Mouse (Mus musculus): ENCODE measurements around the gene Togaram2. TPM values are rescaled to one million over a fixed set of nuclear protein-coding genes. Genes with fewer than 3 reads are reported as not detected.

The Togaram2 gene
- polyA plus RNA-seq, 1 experiment from 2014 or later = 5.3 TPM

GRCm38 (mm10) chr17:71697896-71698618 is 25.0 kb downstream of the Togaram2 start:
- H3K4me1 ChIP-seq = no peaks in the 10 kb centered on the region
- WGBS = 75% methylated on average over 11 of the region's 11 CpGs
- no peaks in the 10 kb centered on the region for H3K27me3 ChIP-seq
- no peaks in the 10 kb centered on the region for H3K9me3 ChIP-seq (replicated peaks)
- no peak overlapping the region for H3K9ac ChIP-seq
- H3K36me3 ChIP-seq = no peaks in the 10 kb centered on the region
- H3K27ac ChIP-seq (replicated peaks) = no peak overlapping the region
- no peak for ATAC-seq (ENCODE audit: insufficient number of reproducible peaks, low FRiP score, low TSS enrichment, low read depth)
- H3K4me2 ChIP-seq (replicated peaks) = no peak overlapping the region
- no peak overlapping the region for H3K4me3 ChIP-seq (replicated peaks)

DNA sequence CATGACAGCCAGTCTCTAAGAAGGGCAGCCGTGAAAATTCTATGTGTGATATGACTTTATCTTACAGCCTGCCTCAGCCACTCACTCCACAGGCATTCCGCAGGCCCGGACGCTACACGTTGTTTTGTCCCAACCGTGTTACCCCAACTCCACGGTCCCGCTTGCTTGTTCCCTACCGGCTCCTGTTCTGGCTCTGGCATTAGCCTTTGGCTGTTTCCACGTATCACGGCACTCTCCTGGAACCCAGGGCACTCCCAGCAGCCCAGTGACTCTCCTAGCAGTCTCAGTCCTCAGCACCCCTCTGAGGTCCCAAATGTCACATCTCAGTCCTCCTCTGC is 25.5 kb downstream of the Togaram2 start:
- Histone ChIP-seq H3K4me2 (replicated peaks) (no peak overlapping the region), H3K4me1 (no peaks in the 10 kb centered on the region), H3K36me3 (no peaks in the 10 kb centered on the region), H3K27ac (replicated peaks) (no peak overlapping the region), H3K27me3 (no peaks in the 10 kb centered on the region), H3K9me3 (replicated peaks) (no peaks in the 10 kb centered on the region), H3K9ac (no peak overlapping the region), H3K4me3 (replicated peaks) (no peak overlapping the region)
- no peak for ATAC-seq (ENCODE audit: insufficient number of reproducible peaks, low FRiP score, low TSS enrichment, low read depth)
- 82% methylated on average over 11 of the region's 11 CpGs for WGBS

DNA sequence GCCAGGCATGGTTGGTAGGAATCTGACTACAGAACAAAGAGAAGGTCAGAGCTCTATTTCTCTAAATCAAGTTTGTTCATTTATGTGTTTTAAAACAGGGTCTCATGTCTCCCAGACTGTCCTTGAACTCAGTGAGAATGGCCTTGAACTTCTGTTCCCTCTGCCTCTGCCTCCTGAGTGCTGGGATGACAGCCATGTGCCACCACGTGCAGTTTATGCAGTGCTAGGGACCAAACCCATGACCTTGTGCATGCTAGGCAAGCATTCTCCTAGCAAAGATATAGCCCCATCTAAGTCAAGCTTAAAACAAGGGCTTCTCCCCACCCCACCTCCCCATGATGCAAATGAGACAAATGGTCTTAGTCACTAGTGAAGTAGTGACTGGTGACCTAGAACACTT is 32.1 kb downstream of the Togaram2 start:
- ATAC-seq (ENCODE audit: insufficient number of reproducible peaks, low FRiP score, low TSS enrichment, low read depth) = no peak

GRCm38 (mm10) chr17:71705550-71706480 is 32.8 kb downstream of the Togaram2 start:
- Histone ChIP-seq H3K27ac (replicated peaks) (no peak overlapping the region), H3K4me1 (no peaks in the 10 kb centered on the region), H3K9me3 (replicated peaks) (0 out of 2 replicates have a peak, but pooled peaks cover 3% of the 10 kb centered on the region), H3K4me3 (replicated peaks) (no peak overlapping the region), H3K36me3 (no peaks in the 10 kb centered on the region), H3K27me3 (no peaks in the 10 kb centered on the region), H3K9ac (no peak overlapping the region), H3K4me2 (replicated peaks) (no peak overlapping the region)
- WGBS = 69% methylated on average over 14 of the region's 14 CpGs
- ATAC-seq (ENCODE audit: insufficient number of reproducible peaks, low FRiP score, low TSS enrichment, low read depth) = peak; percentile 27; the same call in 1 of the 2 replicates

More for the DNA sequence above, 32.1 kb downstream of the Togaram2 start:
- Histone ChIP-seq H3K27me3 (no peaks in the 10 kb centered on the region), H3K4me2 (replicated peaks) (no peak overlapping the region), H3K9me3 (replicated peaks) (0 out of 2 replicates have a peak, but pooled peaks cover 3% of the 10 kb centered on the region), H3K4me3 (replicated peaks) (no peak overlapping the region), H3K4me1 (no peaks in the 10 kb centered on the region), H3K36me3 (no peaks in the 10 kb centered on the region), H3K9ac (no peak overlapping the region), H3K27ac (replicated peaks) (no peak overlapping the region)
- WGBS = 65% methylated on average over 1 of the region's 1 CpGs

GRCm38 (mm10) chr17:71707715-71708114 is 34.7 kb downstream of the Togaram2 start:
- no peak overlapping the region for H3K27ac ChIP-seq (replicated peaks)
- 0 out of 2 replicates have a peak, but pooled peaks cover 3% of the 10 kb centered on the region for H3K9me3 ChIP-seq (replicated peaks)
- no peaks in the 10 kb centered on the region for H3K36me3 ChIP-seq
- no peaks in the 10 kb centered on the region for H3K27me3 ChIP-seq
- H3K4me3 ChIP-seq (replicated peaks) = no peak overlapping the region
- no peaks in the 10 kb centered on the region for H3K4me1 ChIP-seq
- 52% methylated on average over 4 of the region's 4 CpGs for WGBS
- H3K9ac ChIP-seq = no peak overlapping the region
- no peak overlapping the region for H3K4me2 ChIP-seq (replicated peaks)
- no peak for ATAC-seq (ENCODE audit: insufficient number of reproducible peaks, low FRiP score, low TSS enrichment, low read depth)

DNA sequence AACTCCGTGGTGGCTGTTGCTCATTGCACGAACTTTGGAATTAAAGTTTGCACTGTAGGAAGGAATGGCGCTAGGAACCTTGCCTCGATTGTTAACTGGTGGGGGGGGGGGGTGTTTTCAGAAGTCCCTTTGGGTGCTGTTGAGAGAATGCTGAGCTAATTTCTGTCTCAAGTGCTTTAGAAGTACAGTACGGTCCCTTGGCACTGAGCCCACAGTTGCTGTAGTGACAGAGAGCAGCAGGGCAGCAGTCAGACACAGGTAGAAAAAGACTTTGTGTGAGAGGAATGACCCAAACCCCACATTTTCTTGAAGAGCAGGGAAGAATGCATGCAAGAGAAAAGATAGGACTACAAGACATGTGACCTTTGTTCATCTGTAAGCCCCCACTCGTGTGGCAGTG is 39.2 kb downstream of the Togaram2 start:
- no peak overlapping the region for H3K4me3 ChIP-seq (replicated peaks)
- WGBS = 79% methylated on average over 6 of the region's 6 CpGs
- H3K27ac ChIP-seq (replicated peaks) = no peak overlapping the region
- H3K4me1 ChIP-seq = no peaks in the 10 kb centered on the region
- H3K4me2 ChIP-seq (replicated peaks) = no peak overlapping the region
- H3K9me3 ChIP-seq (replicated peaks) = no peaks in the 10 kb centered on the region
- no peaks in the 10 kb centered on the region for H3K36me3 ChIP-seq
- H3K9ac ChIP-seq = no peak overlapping the region
- H3K27me3 ChIP-seq = no peaks in the 10 kb centered on the region
- ATAC-seq (ENCODE audit: insufficient number of reproducible peaks, low FRiP score, low TSS enrichment, low read depth) = no peak

DNA sequence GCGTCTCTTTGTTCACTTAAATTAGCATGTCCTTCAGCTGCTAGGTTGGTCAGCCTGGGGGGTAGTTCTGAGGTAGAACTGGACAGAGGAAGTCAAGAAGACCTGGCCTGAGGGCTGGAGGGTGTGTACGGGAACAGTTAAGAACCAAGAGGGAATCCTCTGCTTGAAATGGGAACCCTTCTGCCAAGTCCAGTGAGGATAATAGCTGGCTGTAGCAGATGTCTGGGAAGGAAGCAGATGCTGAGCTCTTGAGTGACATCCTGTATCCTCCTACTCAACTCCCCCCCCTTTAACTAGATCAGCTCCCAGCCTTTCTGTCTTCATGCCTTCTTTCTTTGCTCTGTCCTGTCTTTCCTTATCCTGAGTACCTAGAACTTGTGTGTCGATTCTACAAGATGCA is 42.0 kb downstream of the Togaram2 start:
- Histone ChIP-seq H3K9me3 (replicated peaks) (no peaks in the 10 kb centered on the region), H3K4me1 (no peaks in the 10 kb centered on the region), H3K27me3 (no peaks in the 10 kb centered on the region), H3K36me3 (no peaks in the 10 kb centered on the region), H3K4me3 (replicated peaks) (no peak overlapping the region), H3K4me2 (replicated peaks) (no peak overlapping the region), H3K9ac (no peak overlapping the region), H3K27ac (replicated peaks) (no peak overlapping the region)
- ATAC-seq (ENCODE audit: insufficient number of reproducible peaks, low FRiP score, low TSS enrichment, low read depth) = no peak
- WGBS = 72% methylated on average over 3 of the region's 3 CpGs

- 85% methylated on average over 8 of the region's 8 CpGs for WGBS
- Histone ChIP-seq H3K9me3 (replicated peaks) (no peaks in the 10 kb centered on the region), H3K4me3 (replicated peaks) (no peak overlapping the region), H3K36me3 (no peaks in the 10 kb centered on the region), H3K27ac (replicated peaks) (no peak overlapping the region), H3K27me3 (no peaks in the 10 kb centered on the region), H3K9ac (no peak overlapping the region), H3K4me1 (no peaks in the 10 kb centered on the region), H3K4me2 (replicated peaks) (no peak overlapping the region)
- no peak for ATAC-seq (ENCODE audit: insufficient number of reproducible peaks, low FRiP score, low TSS enrichment, low read depth)
Measured at GRCm38 (mm10) chr17:71717881-71718625, 45.0 kb downstream of the Togaram2 start.

- H3K9me3 ChIP-seq (replicated peaks) = no peaks in the 10 kb centered on the region
- no peaks in the 10 kb centered on the region for H3K27me3 ChIP-seq
- H3K27ac ChIP-seq (replicated peaks) = no peak overlapping the region
- H3K36me3 ChIP-seq = no peaks in the 10 kb centered on the region
- H3K4me3 ChIP-seq (replicated peaks) = no peak overlapping the region
- no peak for ATAC-seq (ENCODE audit: insufficient number of reproducible peaks, low FRiP score, low TSS enrichment, low read depth)
- H3K9ac ChIP-seq = no peak overlapping the region
- H3K4me2 ChIP-seq (replicated peaks) = no peak overlapping the region
- no peaks in the 10 kb centered on the region for H3K4me1 ChIP-seq
Measured at GRCm38 (mm10) chr17:71720434-71720833, 47.4 kb downstream of the Togaram2 start.

DNA sequence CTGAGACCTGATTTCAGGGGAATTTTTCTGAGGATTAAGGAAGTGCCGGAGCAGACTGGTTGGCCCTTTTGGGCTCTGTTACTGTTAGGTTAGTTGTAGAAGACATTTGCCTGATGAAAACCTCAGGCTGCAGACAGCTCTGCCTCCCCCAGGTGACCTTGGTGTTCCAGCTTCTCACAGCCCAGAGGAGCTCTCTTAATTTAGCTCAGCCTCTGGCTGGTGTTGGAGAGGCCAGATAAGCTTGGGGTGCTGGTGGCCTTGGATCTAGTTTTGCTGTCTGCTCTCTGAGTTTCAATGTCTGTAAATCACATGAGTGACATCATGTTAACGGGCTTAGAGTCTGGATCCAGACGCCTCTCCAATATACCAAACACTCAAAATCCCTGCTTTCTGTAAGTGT is 48.0 kb downstream of the Togaram2 start:
- WGBS = 67% methylated on average over 3 of the region's 3 CpGs
- no peaks in the 10 kb centered on the region for H3K9me3 ChIP-seq (replicated peaks)
- no peak overlapping the region for H3K4me2 ChIP-seq (replicated peaks)
- H3K36me3 ChIP-seq = no peaks in the 10 kb centered on the region
- no peak for ATAC-seq (ENCODE audit: insufficient number of reproducible peaks, low FRiP score, low TSS enrichment, low read depth)
- H3K4me1 ChIP-seq = no peaks in the 10 kb centered on the region
- no peak overlapping the region for H3K9ac ChIP-seq
- H3K27ac ChIP-seq (replicated peaks) = no peak overlapping the region
- H3K4me3 ChIP-seq (replicated peaks) = no peak overlapping the region
- H3K27me3 ChIP-seq = no peaks in the 10 kb centered on the region

DNA sequence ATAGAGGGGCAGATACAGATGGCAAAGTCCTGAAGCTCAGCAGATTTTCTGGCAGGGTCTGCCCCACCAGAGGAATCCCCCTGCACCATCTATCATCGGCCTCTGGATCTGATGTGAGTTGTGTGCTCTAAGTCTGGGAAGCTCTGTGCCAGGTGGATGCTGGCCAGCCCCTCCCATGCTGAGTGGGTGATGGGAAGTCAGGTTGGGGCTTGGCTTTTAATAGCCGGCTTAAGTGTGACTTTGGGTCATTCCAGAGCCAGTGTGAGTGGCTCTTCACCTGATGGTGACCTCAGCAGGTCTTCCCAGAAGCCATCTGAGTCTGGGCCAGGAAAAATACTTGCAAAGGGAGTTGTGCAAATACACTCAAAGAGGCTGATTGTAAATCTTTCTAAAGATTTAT is 57.6 kb downstream of the Togaram2 start:
- no peaks in the 10 kb centered on the region for H3K36me3 ChIP-seq
- H3K4me2 ChIP-seq (replicated peaks) = no peak overlapping the region
- WGBS = 60% methylated on average over 2 of the region's 2 CpGs
- no peak overlapping the region for H3K4me3 ChIP-seq (replicated peaks)
- H3K9me3 ChIP-seq (replicated peaks) = no peaks in the 10 kb centered on the region
- H3K4me1 ChIP-seq = no peaks in the 10 kb centered on the region
- no peak overlapping the region for H3K27ac ChIP-seq (replicated peaks)
- H3K9ac ChIP-seq = no peak overlapping the region
- no peak; the same call in 1 of the 2 replicates for ATAC-seq (ENCODE audit: insufficient number of reproducible peaks, low FRiP score, low TSS enrichment, low read depth)
- no peaks in the 10 kb centered on the region for H3K27me3 ChIP-seq
